Mouse (Mus musculus): ENCODE measurements around the gene Scg3.
"Not testable (repeated sequence)": the region's sequence is repeated elsewhere in the genome, so short reads cannot be mapped to it uniquely, and the experiment has no call there.

Scg3 gene

GRCm38 (mm10) chr9:75683426-75684191 is at the start of gene Scg3:
Scg3 (minus strand) TSS chr9:75684056.
- DNase-seq (ENCODE audit: low read depth, low spot score), result peak; percentile 89

DNA sequence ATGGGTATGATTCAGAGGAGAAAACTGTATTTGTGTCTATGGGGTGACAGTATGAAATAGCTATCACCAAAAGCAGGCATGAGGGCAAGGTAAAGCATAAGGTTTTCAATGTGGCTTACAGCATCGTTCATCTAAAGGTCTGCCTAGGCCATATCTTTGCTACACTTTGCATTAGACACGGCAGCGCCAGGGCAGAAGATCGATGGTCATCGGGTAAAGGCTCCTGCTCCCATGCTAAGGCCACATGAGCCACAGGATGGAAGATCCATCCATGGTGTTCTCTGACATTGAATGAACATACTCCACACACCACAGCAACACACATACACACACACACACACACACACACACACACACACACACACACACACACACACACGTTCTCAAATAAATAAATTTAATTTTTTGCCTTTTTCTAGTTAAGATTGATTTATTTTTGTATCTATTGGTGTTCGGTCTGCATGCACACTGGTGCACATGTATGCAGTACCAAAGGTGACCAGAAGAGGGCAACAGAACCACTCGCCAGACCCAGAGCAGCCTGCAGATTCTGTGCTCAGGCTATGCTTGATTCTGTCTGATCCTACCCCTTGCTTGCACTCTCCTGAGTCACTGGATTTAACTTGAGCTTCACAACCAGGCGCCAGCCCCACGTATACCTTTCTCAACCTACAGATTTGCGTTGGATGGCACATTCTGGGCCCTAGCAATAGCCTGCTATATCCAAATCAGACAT is 36.3 kb upstream of the Scg3 start:
- DNase-seq (ENCODE audit: low read depth, low spot score), result peak; percentile 2

GRCm38 (mm10) chr9:75719481-75719880 is 35.6 kb upstream of the Scg3 start:
- no peak for DNase-seq (ENCODE audit: low read depth, low spot score)

DNA sequence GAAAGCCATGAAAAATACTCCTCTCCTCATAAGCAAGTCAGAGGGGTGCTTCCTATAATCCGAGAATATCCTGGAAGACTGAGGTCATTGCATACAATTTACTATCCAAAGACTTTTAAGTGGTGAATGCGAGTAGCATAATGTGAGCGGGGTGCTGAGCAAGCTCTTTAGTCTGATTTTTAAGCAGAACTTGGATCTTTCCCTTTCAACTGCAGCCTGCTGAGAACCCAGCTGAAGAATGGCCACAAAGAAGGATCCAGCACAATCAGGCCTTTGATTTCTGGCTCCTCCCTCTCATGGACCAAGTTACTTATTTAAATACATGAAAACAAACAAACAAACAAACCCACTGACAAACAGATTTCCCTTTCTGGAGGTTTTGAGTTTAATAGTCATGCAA is 916 bp upstream of the Scg3 start:
- DNase-seq (ENCODE audit: low read depth, low spot score), result no peak

DNA sequence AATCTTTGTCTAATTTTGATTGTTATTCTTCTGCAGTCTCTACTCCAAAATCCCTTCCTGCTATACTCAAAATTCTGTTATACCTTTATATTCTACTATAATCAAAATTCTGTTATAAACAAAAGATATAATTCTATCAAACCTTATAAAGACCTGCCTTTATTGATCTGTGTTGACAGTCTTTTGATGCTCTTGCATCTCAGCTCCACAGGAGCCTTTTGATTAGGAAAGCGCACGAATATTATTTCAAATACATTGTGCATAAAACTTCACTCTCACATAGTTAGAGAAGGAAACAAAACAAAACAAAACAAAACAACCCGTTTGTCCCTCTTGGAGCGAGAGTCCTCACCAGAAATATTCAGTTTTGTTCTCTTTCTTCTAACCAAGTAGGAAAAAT is 436 bp upstream of the Scg3 start:
- no peak for DNase-seq (ENCODE audit: low read depth, low spot score)

DNA sequence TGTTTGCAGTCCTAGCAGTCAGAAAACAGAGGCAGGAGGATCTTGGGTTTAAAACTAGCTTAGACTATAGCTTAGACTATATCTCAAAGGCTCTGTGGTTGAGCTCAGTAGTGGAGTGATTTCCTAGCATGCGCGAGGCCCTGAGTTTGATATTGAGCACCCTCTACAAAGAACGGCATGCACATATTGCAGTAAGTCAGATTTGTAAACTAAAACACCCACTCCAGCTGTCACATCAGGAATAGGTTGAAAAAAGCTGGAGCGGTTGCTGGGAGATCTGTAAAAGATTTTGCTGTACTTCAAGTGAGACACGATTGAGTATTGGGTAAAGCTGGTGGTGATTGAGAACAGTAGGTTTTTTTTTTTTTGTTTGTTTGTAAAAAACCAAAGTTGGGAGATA is 3.2 kb downstream of the Scg3 start:
- DNase-seq (ENCODE audit: low read depth, low spot score), result no peak

GRCm38 (mm10) chr9:75679629-75680028 is 4.2 kb downstream of the Scg3 start:
- DNase-seq (ENCODE audit: low read depth, low spot score), result no peak

- DNase-seq (ENCODE audit: low read depth, low spot score), result no peak
Observed at GRCm38 (mm10) chr9:75678341-75678740, 5.5 kb downstream of the Scg3 start.

- DNase-seq (ENCODE audit: low read depth, low spot score), result no peak
Observed at GRCm38 (mm10) chr9:75676226-75676625, 7.6 kb downstream of the Scg3 start.

GRCm38 (mm10) chr9:75672769-75673168 is 11.1 kb downstream of the Scg3 start:
- no peak for DNase-seq (ENCODE audit: low read depth, low spot score)

DNA sequence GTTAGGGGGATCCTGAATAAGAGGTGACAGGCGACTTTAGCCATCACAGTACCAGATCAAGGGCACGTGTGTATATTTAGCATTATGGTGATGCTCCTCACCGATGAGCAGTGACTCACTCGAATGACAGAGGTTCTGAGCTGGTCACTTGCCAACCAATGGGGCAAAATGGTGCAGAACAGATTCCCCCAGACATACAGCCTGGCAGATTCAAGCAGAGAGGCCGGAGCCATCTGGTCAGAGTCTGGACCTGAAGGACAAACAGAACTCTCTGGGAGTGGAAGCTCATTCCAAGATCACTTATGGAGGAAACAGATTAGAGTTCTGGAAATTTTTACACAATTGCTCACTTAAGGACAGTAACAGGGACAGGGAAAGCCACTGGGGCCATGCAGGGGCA is 17.2 kb downstream of the Scg3 start:
- no peak for DNase-seq (ENCODE audit: low read depth, low spot score)

DNA sequence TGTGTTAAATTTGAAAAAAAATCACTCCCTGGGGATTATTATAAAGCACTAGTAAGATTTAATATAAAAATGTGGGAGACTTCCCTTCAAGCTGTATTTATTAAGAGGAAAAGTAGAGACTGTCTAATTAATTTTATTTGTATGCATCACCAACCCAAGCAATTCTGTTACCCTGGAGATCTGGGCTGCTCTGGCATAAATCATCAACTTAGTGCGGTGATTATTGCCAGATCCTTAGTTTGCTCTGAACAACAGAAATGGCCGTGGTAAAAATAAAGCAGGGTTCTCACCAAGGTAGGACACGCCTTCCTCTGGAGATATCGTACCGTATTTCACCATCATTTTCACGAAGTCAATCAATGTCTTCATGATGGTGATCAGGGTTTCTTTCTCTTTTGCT is 18.5 kb downstream of the Scg3 start:
- no peak for DNase-seq (ENCODE audit: low read depth, low spot score)

DNA sequence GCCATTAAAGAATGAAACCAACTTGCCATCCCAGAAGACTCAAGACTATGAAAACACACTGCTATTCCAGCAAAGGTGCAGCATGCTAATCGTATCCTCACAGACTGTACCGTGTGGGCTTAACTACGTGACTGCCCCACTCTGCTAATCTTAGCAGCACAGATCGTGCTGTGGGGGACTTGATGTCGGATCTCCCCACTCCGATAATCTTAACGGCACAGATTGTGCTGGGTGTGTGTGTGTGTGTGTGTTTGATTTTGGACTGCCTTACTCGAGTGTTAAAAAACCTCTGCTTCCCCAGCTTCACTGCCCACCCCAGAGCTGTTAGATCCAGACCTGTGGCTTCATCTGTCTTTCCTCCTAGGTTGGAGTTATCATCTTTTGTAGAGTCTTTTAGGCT is 22.9 kb downstream of the Scg3 start:
- no peak for DNase-seq (ENCODE audit: low read depth, low spot score)

DNA sequence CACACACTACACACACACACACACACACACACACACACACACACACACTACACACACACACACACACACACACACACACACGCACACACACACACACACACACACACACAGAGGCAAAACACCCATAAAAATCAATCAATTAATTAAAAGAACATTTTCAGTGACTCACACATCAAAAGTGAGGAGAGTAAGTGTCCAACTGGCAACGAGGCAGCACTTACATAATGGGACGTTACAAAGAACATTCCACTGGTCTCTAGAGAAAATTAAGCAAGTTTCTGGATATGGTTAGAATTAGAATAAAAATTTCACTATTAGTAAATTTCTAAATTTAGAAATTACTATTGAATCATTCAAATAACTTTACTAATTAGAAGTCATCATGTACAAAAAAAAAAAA is 27.4 kb downstream of the Scg3 start:
- DNase-seq (ENCODE audit: low read depth, low spot score), result not testable (repeated sequence)

DNA sequence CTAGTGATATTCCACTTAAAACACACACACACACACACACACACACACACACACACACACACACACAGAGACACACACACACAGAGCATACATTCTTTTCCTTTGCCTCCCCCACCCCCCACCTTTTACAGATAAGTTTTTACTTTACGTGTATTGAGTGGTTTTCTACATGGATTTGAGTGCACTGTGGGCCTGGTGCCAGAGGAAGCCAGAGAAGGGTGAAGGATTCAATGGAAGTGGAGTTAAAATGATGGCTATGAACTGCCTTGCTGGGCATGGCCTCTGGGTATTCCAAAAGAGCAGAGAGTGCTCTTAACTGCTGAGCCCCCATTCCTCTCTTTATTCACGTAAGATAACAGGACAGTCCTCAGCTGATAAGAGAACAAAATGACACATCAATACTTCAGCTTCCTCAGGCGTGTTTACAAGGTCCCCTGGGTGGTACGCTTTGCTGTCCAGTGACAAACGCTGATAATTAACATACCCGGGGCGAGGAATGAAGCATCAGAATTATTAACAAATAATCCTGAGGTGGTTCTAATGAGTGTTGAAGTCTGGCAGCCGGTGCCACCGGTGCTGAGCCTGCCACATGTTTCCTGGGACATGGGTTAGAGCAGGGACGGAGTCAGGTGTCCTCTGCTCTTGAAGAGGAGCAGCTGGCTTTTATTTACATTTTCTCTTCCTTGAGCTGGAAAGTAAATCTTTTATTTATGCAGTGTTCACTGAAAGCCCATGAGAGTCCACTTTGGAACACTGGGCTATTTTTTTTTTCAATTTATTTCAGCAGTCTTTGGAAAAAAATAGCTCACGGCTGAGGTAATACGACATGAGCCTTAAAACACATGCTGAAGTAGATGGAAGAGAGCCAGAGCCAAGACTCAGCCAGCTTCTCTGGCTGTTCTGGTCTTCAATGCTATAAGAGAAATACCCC is 29.6 kb downstream of the Scg3 start:
- no peak for DNase-seq (ENCODE audit: low read depth, low spot score)

GRCm38 (mm10) chr9:75645405-75645804 is 38.5 kb downstream of the Scg3 start:
- DNase-seq (ENCODE audit: low read depth, low spot score), result no peak

DNA sequence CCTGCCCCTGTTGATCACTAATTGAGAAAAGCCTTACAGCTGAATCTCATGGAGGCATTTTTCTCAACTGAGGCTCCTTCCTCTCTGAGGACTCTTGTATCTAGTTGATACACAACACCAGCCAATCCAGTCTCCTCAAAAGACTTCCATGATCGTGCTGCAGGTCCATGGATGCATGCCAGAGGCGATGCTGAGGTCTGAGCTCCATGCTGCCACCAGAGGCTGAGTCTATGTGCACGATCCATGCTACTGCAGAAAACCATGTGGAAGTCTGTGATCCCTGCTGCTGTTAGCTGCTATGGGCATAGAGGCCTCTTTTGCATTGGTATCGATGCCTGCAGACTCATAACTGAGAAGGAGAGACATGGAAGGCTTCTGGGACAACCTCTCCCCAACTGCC is 49.6 kb downstream of the Scg3 start:
- no peak for DNase-seq (ENCODE audit: low read depth, low spot score)

GRCm38 (mm10) chr9:75633603-75634002 is 50.3 kb downstream of the Scg3 start:
- DNase-seq (ENCODE audit: low read depth, low spot score), result no peak

GRCm38 (mm10) chr9:75632902-75633301 is 51.0 kb downstream of the Scg3 start:
- no peak for DNase-seq (ENCODE audit: low read depth, low spot score)

GRCm38 (mm10) chr9:75632111-75632510 is 51.7 kb downstream of the Scg3 start:
- DNase-seq (ENCODE audit: low read depth, low spot score), result no peak

- no peak for DNase-seq (ENCODE audit: low read depth, low spot score)
Observed at GRCm38 (mm10) chr9:75630823-75631454, 52.9 kb downstream of the Scg3 start.

DNA sequence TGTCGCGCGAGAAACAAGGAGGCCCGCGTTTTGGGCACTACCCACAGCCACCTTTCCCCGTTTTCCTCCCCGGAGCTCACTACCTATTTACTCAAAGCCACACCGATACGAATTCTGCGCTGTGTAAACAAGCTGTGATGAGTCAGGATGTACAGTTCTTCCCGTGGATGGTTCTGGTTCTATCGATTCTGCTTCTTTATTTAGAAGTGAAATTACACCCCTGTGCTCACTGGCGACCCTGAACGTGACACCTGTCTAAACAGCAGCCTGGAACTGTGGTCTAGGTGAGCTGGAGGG is 57.6 kb downstream of the Scg3 start:
- no peak for DNase-seq (ENCODE audit: low read depth, low spot score)

Measured in brain, embryonic 18.5 days (tissue).